Comparison of ENCODE assay signal across 14 mouse cellular contexts in genomic region chr13:37872142-37872835, GRCm38 (mm10).
A peak's percentile ranks its signal among the peaks of the same experiment; 100 is the strongest.
DNase-seq lines count a peak whose midpoint lies in the region; ATAC-seq and TF ChIP-seq lines count a peak whose summit lies in the region.
"Had no signal": no experiment of that assay in that cellular context is flagged by ENCODE, and none has a peak within 500 bp of the region (broad histone marks: within the 10 kb centered on the region; RNA-seq: fewer than 3 reads in every experiment).

No protein-coding gene starts in this region.

- H3K4me1 ChIP-seq in lung, embryonic 15.5 days, result peaks cover 41% of the 10 kb centered on the region
- peaks cover 89% of the 10 kb centered on the region for H3K4me1 ChIP-seq in liver, embryonic 11.5 days (replicated peaks; ENCODE audit: control insufficient read depth, insufficient read depth, low read length)
- H3K4me1 ChIP-seq in small intestine, adult 2 months (ENCODE audit: control insufficient read depth, insufficient read depth, insufficient read length, low read length), result peaks cover 20% of the 10 kb centered on the region

- H3K4me2 ChIP-seq in lung, embryonic 15.5 days, result no peak overlapping the region
- 0 out of 2 replicates have a peak overlapping the region, but pooled peaks have one; percentile 2 for H3K4me2 ChIP-seq in liver, embryonic 11.5 days

- TF ChIP-seq POLR2A in small intestine, adult 2 months (IDR thresholded peaks at IDR 0.05; ENCODE audit: low read depth, low read length), result no peak

- peak overlapping the region; percentile 49; the same call in 1 of the 2 replicates for H3K27ac ChIP-seq in lung, embryonic 15.5 days
- peak overlapping the region; percentile 92 for H3K27ac ChIP-seq in liver, embryonic 11.5 days (ENCODE audit: low read depth, low read length)
- H3K27ac ChIP-seq in small intestine, adult 2 months (ENCODE audit: insufficient read depth, low read depth, low read length), result peak overlapping the region; percentile 39; the same call in 1 of the 2 replicates
- H3K27ac ChIP-seq: left cerebral cortex, adult 2 months had no signal

- TF ChIP-seq CTCF in small intestine, adult 2 months (IDR thresholded peaks at IDR 0.05; ENCODE audit: extremely low read depth, insufficient read length, insufficient replicate concordance, low read depth, low read length), result no peak

- no peaks in the 10 kb centered on the region for H3K9me3 ChIP-seq in lung, embryonic 15.5 days
- no peaks in the 10 kb centered on the region for H3K9me3 ChIP-seq in liver, embryonic 11.5 days (ENCODE audit: control insufficient read depth, low read length)
- H3K9me3 ChIP-seq: forebrain, embryonic 10.5 days; G1E had no signal

- no peaks in the 10 kb centered on the region for H3K27me3 ChIP-seq in lung, embryonic 15.5 days
- no peaks in the 10 kb centered on the region for H3K27me3 ChIP-seq in liver, embryonic 11.5 days (replicated peaks; ENCODE audit: control insufficient read depth, insufficient read depth, low read length)
- no peaks in the 10 kb centered on the region for H3K27me3 ChIP-seq in small intestine, adult 2 months (ENCODE audit: control insufficient read depth, insufficient read depth, low read length)

- WGBS in lung, embryonic 15.5 days, result 63% methylated on average over 2 of the region's 2 CpGs
- 88% methylated on average over 2 of the region's 2 CpGs for WGBS in liver, embryonic 11.5 days
- WGBS in small intestine, adult 2 months, result 48% methylated on average over 2 of the region's 2 CpGs

- no peaks in the 10 kb centered on the region for H3K36me3 ChIP-seq in lung, embryonic 15.5 days
- no peaks in the 10 kb centered on the region for H3K36me3 ChIP-seq in liver, embryonic 11.5 days (ENCODE audit: control insufficient read depth, insufficient read depth, low read length)
- 0 out of 2 replicates have a peak, but pooled peaks cover 1% of the 10 kb centered on the region for H3K36me3 ChIP-seq in small intestine, adult 2 months (ENCODE audit: control insufficient read depth, insufficient read depth, low read length)
- H3K36me3 ChIP-seq: forebrain, embryonic 10.5 days had no signal

- no peak for ATAC-seq in lung, embryonic 15.5 days (ENCODE audit: borderline replicate concordance, extremely low read depth, low FRiP score, low TSS enrichment)
- ATAC-seq in liver, embryonic 11.5 days (replicated peaks; ENCODE audit: low FRiP score), result no peak
- ATAC-seq: hindbrain, embryonic 16.5 days; midbrain, embryonic 16.5 days had no signal

- H3K9ac ChIP-seq in lung, embryonic 15.5 days, result no peak overlapping the region
- no peak overlapping the region for H3K9ac ChIP-seq in liver, embryonic 11.5 days (ENCODE audit: low read depth, low read length)

- DNase-seq in kidney, adult 11 months, result peak; percentile 31
- DNase-seq in kidney, postnatal 4 days, result no peak
- DNase-seq in lung, postnatal 10 days, result no peak
- DNase-seq in liver, embryonic 11.5 days (ENCODE audit: low spot score), result no peak
- no peak for DNase-seq in retina, postnatal 1 day
- DNase-seq: adrenal gland, postnatal 10 days; cerebellum, adult 2 months had no signal

- no peak overlapping the region for H3K4me3 ChIP-seq in lung, embryonic 15.5 days
- H3K4me3 ChIP-seq in liver, embryonic 11.5 days (ENCODE audit: low read depth, low read length), result no peak overlapping the region
- H3K4me3 ChIP-seq in small intestine, adult 2 months (ENCODE audit: low read depth, low read length), result no peak overlapping the region
- H3K4me3 ChIP-seq: forebrain, embryonic 10.5 days; left cerebral cortex, adult 2 months had no signal

Comparison
In these comparisons a context has a peak if more than half of its experiments do, and no peak if none do; other contexts are left out.
1. H3K27ac ChIP-seq: peak in every context shown above with its lines; median percentile 92 in liver, embryonic 11.5 days; 49 in lung, embryonic 15.5 days; 39 in small intestine, adult 2 months.